Mouse (Mus musculus): ENCODE data around the gene Kcnj4.

GRCm38 (mm10) chr15:79518571-79518970 lies 13.5 kb upstream of the Kcnj4 start:
- TF ChIP-seq POLR2A (IDR thresholded peaks at IDR 0.05; ENCODE audit: borderline replicate concordance, extremely low read depth, low read depth, low read length) = no peak
- TF ChIP-seq CTCF (IDR thresholded peaks at IDR 0.05; ENCODE audit: insufficient read depth, low read length) = no peak
